Mouse (Mus musculus): ENCODE results near the gene Nr2f2.

DNA sequence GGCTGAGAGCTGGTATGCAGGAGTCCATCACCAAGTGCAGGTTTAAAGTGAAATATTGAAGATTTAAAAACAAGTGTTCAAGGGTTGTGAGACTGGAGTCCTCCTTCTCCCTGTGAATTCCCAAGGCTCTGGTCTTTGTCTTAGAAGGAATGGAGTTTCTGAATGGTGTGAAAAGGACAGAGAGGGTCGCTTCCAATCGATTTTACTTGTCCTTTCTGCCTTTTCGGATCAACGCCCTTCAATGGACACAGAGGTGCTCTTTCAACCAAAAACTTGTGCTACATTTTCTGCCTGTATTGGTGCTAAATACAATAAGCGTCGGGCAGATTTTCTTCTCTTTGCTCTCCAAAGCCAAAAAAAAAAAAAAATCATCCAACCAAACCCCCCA, 1.7 kb upstream of the Nr2f2 start:
- TF ChIP-seq CTCF (IDR thresholded peaks at IDR 0.05; ENCODE audit: low read depth): no peak
- no peak for TF ChIP-seq EP300 (IDR thresholded peaks at IDR 0.05; ENCODE audit: low read depth)

Data from liver, postnatal 0 days (tissue).